Mouse (Mus musculus) Patski (cell line): Measurements from ENCODE around the gene Fastkd2. TPM values are rescaled to one million over a fixed set of nuclear protein-coding genes. Genes with fewer than 3 reads are reported as not detected.
A peak's percentile ranks its signal among the peaks of the same experiment; 100 is the strongest.

Source experiments
- ATAC-seq: fragments of 100-300 bp; one replicate; pipeline ENCODE4 v1.8.0; 2021
- CTCF ChIA-PET: fragments of 350-600 bp; sonication (Branson Sonifier 250); formaldehyde crosslinking; loops from one replicate; lab custom pipeline; 2022; ENCODE audit warnings: inconsistent platforms; lab: Charles Lee
- POLR2A ChIA-PET: fragments of 350-600 bp; sonication (Branson Sonifier 250); formaldehyde crosslinking; loops from one replicate; lab custom pipeline; 2022; ENCODE audit warnings: antibody characterized with exemption, inconsistent platforms; lab: Charles Lee
- DNase-seq: peaks from one replicate; pipeline ENCODE4 v3.0.0-alpha.2; 2011; ENCODE audit warnings: low read depth, low spot score
- H3K27me3 ChIP-seq: fragments of 371-371 bp; one replicate; pipeline ENCODE4 v1.5.1; 2021
- CTCF ChIP-seq: fragments of 100-300 bp; IDR thresholded peaks from one replicate; pipeline ENCODE4 v1.5.1; 2021
- in situ Hi-C: fragments of 300-500 bp; cut with MboI; formaldehyde crosslinking; loops from 3 replicates; pipeline ENCODE4 v1.11.1; 2018; ENCODE audit warnings: low pct_unique_long_range_greater_than_20kb, mixed read lengths
- polyA plus RNA-seq: library from polyadenylated mRNA; unstranded; gene quantifications from one replicate; pipeline ENCODE4 v1.2.3, GENCODE M21; 2021

The Fastkd2 gene
- polyA plus RNA-seq, 1 experiment from 2014 or later, result 28.5 TPM

DNA sequence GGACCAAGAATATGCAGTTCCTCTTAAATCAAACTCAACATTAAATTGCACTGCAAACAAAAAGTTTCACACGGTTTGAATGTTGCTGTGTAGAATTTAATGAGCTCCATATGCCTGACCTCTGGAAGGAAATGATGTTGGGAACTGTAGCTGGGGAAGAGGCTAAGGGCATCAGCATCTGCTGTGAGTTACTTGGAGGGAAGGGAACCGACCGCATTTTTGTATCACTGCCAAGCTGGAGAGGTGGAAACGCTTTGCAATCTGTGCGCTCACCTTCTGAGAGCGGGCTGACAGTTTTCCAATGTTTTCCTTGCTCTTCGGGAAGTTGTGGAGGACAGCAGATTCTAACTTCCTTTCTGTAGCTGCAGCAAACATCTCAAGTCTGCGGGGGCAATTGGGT, 37.7 kb downstream of the Fastkd2 start:
- TF ChIP-seq CTCF, result no peak
- ATAC-seq (no peak), DNase-seq (no peak)
- ChIA-PET POLR2A (interaction anchor here (1.2 kb wide), 1 partner anchor 354 kb away, joined by 3 read pairs; the partner anchor contains the start of gene Klf7), CTCF (no interaction called here)
- H3K27me3 ChIP-seq, result no peaks in the 10 kb centered on the region
- in situ Hi-C loops, result no loop called here

DNA sequence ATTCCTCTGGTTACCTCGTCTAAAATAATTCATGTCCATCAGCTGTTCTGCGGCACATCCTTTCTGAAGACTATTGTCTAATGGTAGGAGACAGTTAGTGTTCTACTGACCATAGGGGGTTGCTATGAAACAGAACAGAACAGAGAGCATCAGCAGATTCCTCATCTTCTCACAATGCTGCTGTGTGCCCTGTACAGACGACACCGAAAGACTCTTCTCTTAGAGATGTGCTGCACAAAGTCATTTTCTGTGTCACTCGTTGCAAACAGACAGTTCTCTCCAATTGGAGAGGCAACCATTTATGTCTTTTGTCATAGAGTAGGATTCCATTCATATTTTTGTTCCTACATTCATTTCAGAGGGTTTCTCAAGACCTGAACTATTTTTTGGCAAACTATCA, 38.8 kb downstream of the Fastkd2 start, which contains the start of gene 4933402D24Rik:
4933402D24Rik (minus strand) TSS at position 101 of the 400 bp plus-strand sequence.
- ATAC-seq, result no peak
- no peak for DNase-seq

DNA sequence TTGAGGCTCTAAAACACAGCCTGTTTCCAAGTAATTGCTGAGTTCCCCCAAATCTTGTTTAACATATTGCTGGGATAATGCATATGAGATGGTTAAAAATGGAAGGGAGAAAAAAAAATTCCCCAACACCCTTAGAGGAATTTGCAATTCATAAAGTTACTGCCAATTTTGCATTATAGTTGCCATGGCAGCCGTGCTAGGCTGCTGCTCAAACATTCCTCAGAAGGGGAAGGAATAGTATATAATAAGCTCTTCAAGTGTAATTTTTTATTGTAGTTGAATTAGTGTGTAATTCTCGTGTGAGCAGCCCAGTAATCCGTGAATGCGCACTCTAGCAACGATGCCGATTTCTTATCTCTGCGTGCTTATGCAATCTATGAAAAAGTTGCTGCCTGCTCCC, 39.9 kb downstream of the Fastkd2 start:
- ATAC-seq, result no peak
- CTCF ChIA-PET, result no interaction called here
- no peak for DNase-seq
- POLR2A ChIA-PET, result no interaction called here
- in situ Hi-C loops, result no loop called here
- no peaks in the 10 kb centered on the region for H3K27me3 ChIP-seq
- no peak for TF ChIP-seq CTCF

More for the DNA sequence above, 38.8 kb downstream of the Fastkd2 start, which contains the start of gene 4933402D24Rik:
- no peak for TF ChIP-seq CTCF
- no peaks in the 10 kb centered on the region for H3K27me3 ChIP-seq
- in situ Hi-C loops, result no loop called here
- CTCF ChIA-PET, result no interaction called here
- POLR2A ChIA-PET, result no interaction called here

DNA sequence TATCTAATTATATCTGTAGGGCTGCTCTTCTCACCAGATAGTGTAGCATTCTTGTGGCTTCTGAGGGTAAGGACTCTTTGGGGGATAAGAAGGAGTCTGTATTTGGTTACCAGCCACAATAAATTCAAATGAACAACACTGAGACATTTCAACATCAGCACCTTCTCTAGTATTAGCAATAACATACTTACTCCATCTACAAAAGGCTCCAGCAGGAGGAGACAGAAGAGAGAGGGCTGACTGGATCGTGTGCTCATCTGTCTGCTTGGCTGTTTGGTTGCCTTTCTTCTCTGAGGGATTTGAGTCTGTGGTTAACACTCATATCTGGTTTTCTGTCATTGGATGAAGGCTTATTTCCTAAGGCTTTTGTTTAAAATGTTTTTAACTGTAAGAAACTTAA, 46.0 kb downstream of the Fastkd2 start:
- CTCF ChIA-PET, result no interaction called here
- H3K27me3 ChIP-seq, result no peaks in the 10 kb centered on the region
- in situ Hi-C loops, result no loop called here
- peak; percentile 57 for TF ChIP-seq CTCF
- ATAC-seq (peak; percentile 72), DNase-seq (peak; percentile 24)
- POLR2A ChIA-PET, result interaction anchor here (0.6 kb wide), 1 partner anchor 237 kb away, joined by 4 read pairs; no protein-coding TSS in a partner anchor

DNA sequence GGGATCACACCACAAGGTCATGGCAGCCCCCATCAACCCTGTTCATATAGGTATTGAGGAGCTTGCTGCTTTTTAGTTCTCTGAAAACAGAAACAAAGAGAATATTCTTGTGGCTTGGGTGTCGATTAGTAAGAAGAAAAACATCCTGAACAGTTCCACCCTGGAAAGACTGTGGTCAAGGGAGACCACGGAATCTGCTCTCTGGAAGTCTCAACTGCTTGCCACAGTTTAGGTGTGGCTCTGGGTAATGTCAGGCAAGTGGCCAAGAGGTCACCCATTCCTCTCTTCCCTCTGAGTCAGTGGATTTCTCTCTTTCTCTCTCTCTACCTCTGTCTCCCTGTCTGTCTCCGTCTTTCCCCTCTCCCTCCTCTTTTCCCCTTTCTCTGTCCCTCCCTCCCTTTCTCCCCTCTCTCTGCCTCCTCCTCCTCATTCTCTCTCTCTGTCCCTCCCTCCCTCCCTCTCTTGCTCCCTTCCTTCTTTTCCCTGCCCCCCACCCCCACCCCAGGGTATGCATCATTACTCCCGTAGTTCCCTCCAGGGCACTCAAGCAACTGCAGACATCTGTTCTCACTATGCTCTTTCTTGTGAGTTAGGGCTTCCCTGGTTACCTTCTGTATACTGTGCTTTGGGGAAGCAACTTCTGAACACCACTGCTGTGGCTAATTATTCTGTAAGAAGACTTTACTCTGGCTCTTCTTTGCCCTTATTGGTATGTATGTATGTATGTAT, 46.7 kb downstream of the Fastkd2 start:
- ChIA-PET POLR2A (interaction anchor here (0.6 kb wide), 1 partner anchor 237 kb away, joined by 4 read pairs; no protein-coding TSS in a partner anchor), CTCF (no interaction called here)
- TF ChIP-seq CTCF, result no peak
- ATAC-seq (peak; percentile 96), DNase-seq (peak; percentile 73)
- in situ Hi-C loops, result no loop called here
- H3K27me3 ChIP-seq, result no peaks in the 10 kb centered on the region

DNA sequence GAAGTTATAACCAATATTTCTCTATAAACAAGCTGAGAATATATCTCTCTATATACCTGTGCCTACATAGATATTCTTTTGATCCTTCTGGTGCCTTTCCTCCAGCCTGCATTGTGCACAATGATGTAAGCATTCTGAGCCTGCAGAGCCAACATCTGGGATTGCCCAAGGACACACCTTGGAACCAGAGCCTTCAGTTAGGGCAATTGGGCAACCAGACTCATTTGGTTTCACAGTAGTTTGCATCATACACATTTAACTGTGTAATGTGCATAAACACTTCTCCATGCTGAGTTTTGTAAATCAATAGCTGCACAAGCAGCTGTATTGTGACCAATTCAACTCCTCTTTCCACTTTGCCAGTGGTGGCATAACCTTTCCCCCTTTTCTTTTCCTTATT, 63.9 kb downstream of the Fastkd2 start:
- TF ChIP-seq CTCF, result no peak
- DNase-seq (no peak), ATAC-seq (no peak)
- ChIA-PET POLR2A (interaction anchor here (0.6 kb wide), 1 partner anchor 1297 kb away, joined by 4 read pairs; no protein-coding TSS in a partner anchor), CTCF (no interaction called here)
- in situ Hi-C loops, result no loop called here
- H3K27me3 ChIP-seq, result no peaks in the 10 kb centered on the region

Other genes with a start within 250 kb of the Fastkd2 start
- not detected for gene Gm39653, start 114.6 kb upstream of the Fastkd2 start, polyA plus RNA-seq
- not detected for gene Dytn, start 43.7 kb upstream of the Fastkd2 start, polyA plus RNA-seq
- 0.15 TPM for gene Mdh1b, start 296 bp upstream of the Fastkd2 start, polyA plus RNA-seq
- 0.35 TPM for gene 4933402D24Rik, start 38.7 kb downstream of the Fastkd2 start, polyA plus RNA-seq